Mouse (Mus musculus) liver, embryonic 13.5 days (tissue): ENCODE data around the gene Vmn1r176. TPM values are rescaled to one million over a fixed set of nuclear protein-coding genes. Genes with fewer than 3 reads are reported as not detected.
"Not testable (repeated sequence)": the region's sequence is repeated elsewhere in the genome, so short reads cannot be mapped to it uniquely, and the experiment has no call there.

Source experiments
- ATAC-seq: fragments of 200-750 bp; cut with Nextera tagmentation; 2 replicates; pipeline ENCODE4 v1.8.0; 2017; ENCODE audit warnings: low read depth, mild to moderate bottlenecking, moderate number of reproducible peaks, moderate library complexity
- DNase-seq: peaks from one replicate; pipeline ENCODE4 v3.0.0; 2022
- H3K27ac ChIP-seq: fragments of 300-500 bp; sonication (generic); 2 replicates; pipeline ENCODE4 v1.5.1; 2015; ENCODE audit warnings: moderate library complexity, mild to moderate bottlenecking, inconsistent platforms
- H3K27me3 ChIP-seq: fragments of 300-500 bp; sonication (generic); 2 replicates; pipeline ENCODE4 v1.6.1; 2015; ENCODE audit warnings: mild to moderate bottlenecking, inconsistent platforms
- H3K36me3 ChIP-seq: fragments of 300-500 bp; sonication (generic); 2 replicates; pipeline ENCODE4 v1.6.1; 2015; ENCODE audit warnings: mild to moderate bottlenecking, inconsistent platforms
- H3K4me1 ChIP-seq: fragments of 300-500 bp; sonication (generic); replicated peaks from 2 replicates; pipeline ENCODE4 v1.6.1; 2015; ENCODE audit warnings: inconsistent platforms
- H3K4me2 ChIP-seq: fragments of 300-500 bp; sonication (generic); 2 replicates; pipeline ENCODE4 v1.6.1; 2015; ENCODE audit warnings: inconsistent platforms, mild to moderate bottlenecking, moderate library complexity
- H3K4me3 ChIP-seq: fragments of 300-500 bp; sonication (generic); replicated peaks from 2 replicates; pipeline ENCODE4 v1.5.1; 2015; ENCODE audit warnings: mild to moderate bottlenecking, inconsistent platforms
- H3K9ac ChIP-seq: fragments of 300-500 bp; sonication (generic); 2 replicates; pipeline ENCODE4 v1.6.1; 2015; ENCODE audit warnings: mild to moderate bottlenecking, inconsistent platforms
- H3K9me3 ChIP-seq: fragments of 300-500 bp; sonication (generic); replicated peaks from 2 replicates; pipeline ENCODE4 v1.6.1; 2016; ENCODE audit warnings: inconsistent platforms
- WGBS: fragments of 180-500 bp; shearing (Covaris S2); methylation state at CpG from one replicate; pipeline ENCODE4 v1.1.7; 2015; ENCODE audit not compliant: insufficient replicate concordance; 5-methylcytosine and 5-hydroxymethylcytosine counted together
- polyA plus RNA-seq: library from polyadenylated mRNA; unstranded; fragments of >200 nt; fragmentation: Nextera tagmentation; extraction: Ambion mirVana; gene quantifications from 2 replicates; pipeline ENCODE4 v1.2.1, GENCODE M21; 2015

The Vmn1r176 gene
- polyA plus RNA-seq: not detected in 2 replicates

GRCm38 (mm10) chr7:23837272-23837671 lies at the start of gene Vmn1r176:
Gene Vmn1r176 (minus strand): TSS chr7:23837372.
- not testable (repeated sequence) for DNase-seq, H3K36me3 ChIP-seq, H3K27me3 ChIP-seq, H3K9ac ChIP-seq, H3K27ac ChIP-seq, H3K9me3 ChIP-seq, H3K4me1 ChIP-seq, H3K4me3 ChIP-seq, H3K4me2 ChIP-seq, ATAC-seq
- no CpG with 5 or more reads among the region's 1 CpGs for WGBS

DNA sequence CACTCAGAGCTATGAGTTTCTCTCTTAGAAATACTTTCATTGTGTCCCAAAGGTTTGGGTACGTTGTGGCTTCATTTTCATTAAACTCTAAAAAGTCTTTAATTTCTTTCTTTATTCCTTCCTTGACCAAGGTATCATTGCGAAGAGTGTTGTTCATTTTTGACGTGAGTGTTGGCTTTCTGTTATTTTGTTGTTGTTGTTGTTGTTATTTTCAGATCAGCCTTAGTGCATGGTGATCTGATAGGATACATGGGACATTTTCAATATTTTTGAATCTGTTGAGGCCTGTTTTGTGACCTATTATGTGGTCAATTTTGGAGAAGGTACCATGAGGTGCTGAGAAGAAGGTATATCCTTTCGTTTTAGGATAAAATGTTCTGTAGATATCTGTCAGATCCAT lies 39.7 kb upstream of the Vmn1r176 start:
- not testable (repeated sequence) for H3K9me3 ChIP-seq, H3K36me3 ChIP-seq, H3K27me3 ChIP-seq, H3K4me3 ChIP-seq, H3K9ac ChIP-seq, ATAC-seq, H3K27ac ChIP-seq, H3K4me1 ChIP-seq, DNase-seq, H3K4me2 ChIP-seq
- 45% methylated on average over 4 of the region's 4 CpGs for WGBS

- H3K4me1 ChIP-seq, H3K9ac ChIP-seq, H3K36me3 ChIP-seq, H3K9me3 ChIP-seq, H3K27ac ChIP-seq, H3K4me2 ChIP-seq, H3K4me3 ChIP-seq, H3K27me3 ChIP-seq, DNase-seq, ATAC-seq: not testable (repeated sequence)
- WGBS: 10% methylated on average over 1 of the region's 1 CpGs
Measured at GRCm38 (mm10) chr7:23866349-23866748, 29.2 kb upstream of the Vmn1r176 start, which contains the start of gene Vmn1r177. Gene Vmn1r177 (minus strand): TSS chr7:23866449.

- H3K9ac ChIP-seq, ATAC-seq, DNase-seq, H3K4me2 ChIP-seq, H3K4me1 ChIP-seq, H3K36me3 ChIP-seq, H3K9me3 ChIP-seq, H3K4me3 ChIP-seq, H3K27me3 ChIP-seq, H3K27ac ChIP-seq: not testable (repeated sequence)
Measured at GRCm38 (mm10) chr7:23810543-23810942, 26.6 kb downstream of the Vmn1r176 start, which contains the start of gene Vmn1r175. Gene Vmn1r175 (minus strand): TSS chr7:23810643.

- WGBS: 65% methylated on average over 6 of the region's 6 CpGs
- Histone ChIP-seq H3K9ac (no peak overlapping the region), H3K27me3 (no peaks in the 10 kb centered on the region), H3K4me2 (no peak overlapping the region), H3K27ac (no peak overlapping the region), H3K36me3 (no peaks in the 10 kb centered on the region), H3K4me1 (no peaks in the 10 kb centered on the region), H3K4me3 (no peak overlapping the region), H3K9me3 (no peaks in the 10 kb centered on the region; the same call in 1 of the 2 replicates)
- no peak for DNase-seq
- no peak for ATAC-seq
Measured at GRCm38 (mm10) chr7:23784526-23784925, 52.6 kb downstream of the Vmn1r176 start.

Other genes with a start within 250 kb of the Vmn1r176 start
- gene Vmn1r170, start 231.2 kb downstream of the Vmn1r176 start, polyA plus RNA-seq: not detected in 2 replicates
- gene Vmn1r171, start 206.7 kb downstream of the Vmn1r176 start, polyA plus RNA-seq: not detected in 2 replicates
- not detected in 2 replicates for gene Vmn1r172, start 179.1 kb downstream of the Vmn1r176 start, polyA plus RNA-seq
- not detected in 2 replicates for gene Vmn1r173, start 136.7 kb downstream of the Vmn1r176 start, polyA plus RNA-seq
- not detected in 2 replicates for gene Vmn1r174, start 85.1 kb downstream of the Vmn1r176 start, polyA plus RNA-seq
- gene Vmn1r175, start 26.7 kb downstream of the Vmn1r176 start, polyA plus RNA-seq: not detected in 2 replicates
- gene Vmn1r177, start 29.1 kb upstream of the Vmn1r176 start, polyA plus RNA-seq: not detected in 2 replicates
- not detected in 2 replicates for gene Vmn1r178, start 54.6 kb upstream of the Vmn1r176 start, polyA plus RNA-seq
- gene Vmn1r179, start 89.6 kb upstream of the Vmn1r176 start, polyA plus RNA-seq: not detected in 2 replicates
- gene Vmn1r180, start 113.3 kb upstream of the Vmn1r176 start, polyA plus RNA-seq: not detected in 2 replicates
- not detected in 2 replicates for gene Vmn1r181, start 137.2 kb upstream of the Vmn1r176 start, polyA plus RNA-seq
- gene V1rd19, start 164.3 kb upstream of the Vmn1r176 start, polyA plus RNA-seq: not detected in 2 replicates
- not detected in 2 replicates for gene Vmn1r183, start 215.9 kb upstream of the Vmn1r176 start, polyA plus RNA-seq
- gene Zfp180, start 244.6 kb upstream of the Vmn1r176 start, polyA plus RNA-seq: 10.0 and 13.1 TPM in 2 replicates